Mouse (Mus musculus): ENCODE data around the gene Cabp4. TPM values are rescaled to one million over a fixed set of nuclear protein-coding genes. Genes with fewer than 3 reads are reported as not detected.
"Not testable (repeated sequence)": the region's sequence is repeated elsewhere in the genome, so short reads cannot be mapped to it uniquely, and the experiment has no call there.

Gene Cabp4
- polyA plus RNA-seq, 1 experiment, result 0.51 TPM

DNA sequence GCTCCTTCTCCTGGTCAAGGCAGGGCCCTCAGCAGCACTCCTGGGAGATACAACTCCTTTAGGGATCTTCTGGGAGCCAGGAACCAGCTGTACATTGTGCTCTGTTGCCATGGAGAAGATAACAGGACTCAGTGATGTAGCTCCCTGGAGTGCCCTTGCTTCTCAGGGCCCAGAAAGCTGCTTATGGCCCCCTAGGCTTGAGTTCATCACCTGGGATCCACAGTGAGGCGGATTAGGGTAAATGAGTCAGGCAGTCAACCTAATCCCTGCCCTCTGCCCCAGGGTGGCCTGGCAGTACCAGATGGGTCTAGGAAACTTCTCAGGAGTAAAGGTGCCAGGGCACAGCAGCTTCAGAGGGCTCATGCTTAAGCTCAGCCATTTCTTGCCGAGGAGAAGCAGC, 4.4 kb downstream of the Cabp4 start, which contains the start of gene Gpr152:
Gene Gpr152 (plus strand): TSS at position 342 of the 400 bp plus-strand sequence.
- TF ChIP-seq GATA1 (IDR thresholded peaks at IDR 0.05; ENCODE audit: borderline replicate concordance, low read length) (no peak), FLI1 (IDR thresholded peaks at IDR 0.05; ENCODE audit: low read length) (no peak)
- no peaks in the 10 kb centered on the region for H3K36me3 ChIP-seq (replicated peaks; ENCODE audit: low read length)
- H3K27me3 ChIP-seq (replicated peaks), result peaks cover 42% of the 10 kb centered on the region
- no peaks in the 10 kb centered on the region for H3K9me3 ChIP-seq
- peaks cover 61% of the 10 kb centered on the region for H3K4me1 ChIP-seq
- H3K4me3 ChIP-seq (replicated peaks), result no peak within 1 kb of the TSS

DNA sequence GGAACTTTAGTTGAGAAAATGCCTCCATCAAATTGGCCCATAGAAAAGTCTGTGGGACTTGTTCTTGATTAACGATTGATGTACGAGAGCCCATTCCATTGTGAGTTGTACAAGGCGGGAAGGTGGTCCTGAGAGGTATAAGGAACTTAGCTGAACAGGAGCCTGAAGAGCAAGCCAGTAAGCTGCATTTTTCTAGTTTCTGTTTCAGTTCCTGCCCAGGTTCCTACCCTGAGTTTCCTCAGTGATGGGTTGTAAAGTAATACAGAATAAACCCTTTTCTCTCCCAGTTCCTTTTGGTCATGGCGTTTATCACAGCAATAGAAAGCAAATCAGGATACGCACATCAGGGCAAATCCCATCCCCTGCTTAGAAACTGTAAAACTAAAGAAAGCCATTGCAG, 5.9 kb downstream of the Cabp4 start:
- Histone ChIP-seq H3K4me3 (replicated peaks) (no peak overlapping the region), H3K27me3 (replicated peaks) (peaks cover 36% of the 10 kb centered on the region), H3K4me1 (peaks cover 48% of the 10 kb centered on the region), H3K9me3 (no peaks in the 10 kb centered on the region), H3K36me3 (replicated peaks; ENCODE audit: low read length) (peaks cover 6% of the 10 kb centered on the region)
- no peak for TF ChIP-seq FLI1 (IDR thresholded peaks at IDR 0.05; ENCODE audit: low read length)
- no peak for TF ChIP-seq GATA1 (IDR thresholded peaks at IDR 0.05; ENCODE audit: borderline replicate concordance, low read length)

DNA sequence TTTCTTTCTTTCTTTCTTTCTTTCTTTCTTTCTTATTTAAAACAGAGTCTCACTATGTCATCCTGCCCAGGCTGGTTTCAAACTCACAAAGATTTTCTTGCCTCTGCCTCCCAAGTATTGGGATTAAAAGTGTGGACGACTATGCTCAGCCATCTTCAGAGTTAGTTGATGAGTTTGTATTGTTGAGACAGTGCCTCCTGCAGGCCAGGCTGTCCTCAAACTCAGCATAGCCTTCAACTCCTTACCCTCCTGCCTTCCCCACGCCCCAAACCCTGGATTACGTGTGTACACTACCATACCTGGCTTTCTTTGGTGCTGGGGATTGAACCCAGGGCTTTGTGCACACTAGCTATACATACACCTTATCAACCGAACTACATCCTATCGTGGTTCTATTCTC, 7.4 kb downstream of the Cabp4 start:
- Histone ChIP-seq H3K4me3 (replicated peaks) (no peak overlapping the region), H3K27me3 (replicated peaks) (peaks cover 27% of the 10 kb centered on the region), H3K9me3 (no peaks in the 10 kb centered on the region), H3K4me1 (peaks cover 43% of the 10 kb centered on the region), H3K36me3 (replicated peaks; ENCODE audit: low read length) (peaks cover 21% of the 10 kb centered on the region)
- TF ChIP-seq GATA1 (IDR thresholded peaks at IDR 0.05; ENCODE audit: borderline replicate concordance, low read length) (no peak), FLI1 (IDR thresholded peaks at IDR 0.05; ENCODE audit: low read length) (no peak)

DNA sequence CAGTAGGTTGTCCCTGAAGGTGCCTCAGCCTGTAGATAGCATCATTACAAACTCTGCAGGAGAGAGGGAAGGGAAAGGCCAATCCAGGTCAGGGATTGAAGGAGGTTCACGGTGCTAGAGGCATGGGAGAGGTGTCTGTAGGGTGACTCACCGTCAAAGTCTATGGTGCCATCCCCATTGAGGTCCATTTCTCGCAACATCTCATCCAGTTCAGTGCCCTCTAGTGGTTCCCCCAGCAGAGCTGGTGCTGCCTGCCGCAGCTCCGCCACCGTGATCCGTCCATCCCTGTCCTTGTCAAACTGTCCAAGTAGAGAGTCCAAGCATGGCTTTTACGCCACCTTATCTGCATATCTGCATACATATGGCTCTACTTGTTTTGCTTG, 7.9 kb downstream of the Cabp4 start:
- Histone ChIP-seq H3K4me1 (peaks cover 43% of the 10 kb centered on the region), H3K27me3 (replicated peaks) (peaks cover 22% of the 10 kb centered on the region), H3K4me3 (replicated peaks) (peak overlapping the region; percentile 75), H3K36me3 (replicated peaks; ENCODE audit: low read length) (peaks cover 26% of the 10 kb centered on the region)
- not testable (repeated sequence) for H3K9me3 ChIP-seq

DNA sequence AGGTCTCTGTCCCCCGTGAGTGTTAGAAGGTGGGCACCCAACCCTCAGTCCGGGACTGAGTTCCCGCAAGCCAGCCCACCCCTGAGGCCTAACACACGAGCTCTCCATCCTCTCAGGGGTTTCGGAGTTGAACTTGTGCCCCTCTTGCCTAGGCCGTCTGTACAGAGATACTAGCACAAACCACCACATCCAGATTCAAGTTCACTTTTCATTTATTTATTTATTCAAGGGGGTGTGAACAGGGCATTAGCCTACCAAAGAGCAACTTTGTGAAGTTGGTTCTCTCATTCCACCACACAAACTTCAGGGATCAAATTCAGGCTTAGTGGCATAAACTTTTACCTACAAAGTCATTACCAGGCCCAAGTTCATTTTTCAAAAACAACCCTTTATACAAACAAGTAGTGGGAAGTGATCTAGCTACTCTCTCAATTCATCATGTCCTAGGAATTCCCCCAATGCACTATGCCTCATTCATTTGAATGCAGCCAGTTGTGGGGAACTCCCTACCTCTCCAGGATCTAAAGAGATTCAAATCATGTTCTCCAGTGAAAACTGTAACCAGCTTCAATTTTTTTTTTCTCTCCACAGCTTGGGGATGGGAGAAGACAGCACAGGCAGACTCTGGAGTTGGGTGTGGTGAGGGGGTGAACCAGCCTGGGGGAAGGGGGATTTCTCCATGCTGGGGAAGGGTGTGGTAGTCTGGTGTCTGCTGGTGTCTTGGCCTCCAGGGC, 8.4 kb downstream of the Cabp4 start:
- peaks cover 32% of the 10 kb centered on the region for H3K36me3 ChIP-seq (replicated peaks; ENCODE audit: low read length)
- H3K27me3 ChIP-seq (replicated peaks), result peaks cover 18% of the 10 kb centered on the region
- not testable (repeated sequence) for H3K9me3 ChIP-seq; H3K4me3 ChIP-seq (replicated peaks)
- peaks cover 41% of the 10 kb centered on the region for H3K4me1 ChIP-seq

DNA sequence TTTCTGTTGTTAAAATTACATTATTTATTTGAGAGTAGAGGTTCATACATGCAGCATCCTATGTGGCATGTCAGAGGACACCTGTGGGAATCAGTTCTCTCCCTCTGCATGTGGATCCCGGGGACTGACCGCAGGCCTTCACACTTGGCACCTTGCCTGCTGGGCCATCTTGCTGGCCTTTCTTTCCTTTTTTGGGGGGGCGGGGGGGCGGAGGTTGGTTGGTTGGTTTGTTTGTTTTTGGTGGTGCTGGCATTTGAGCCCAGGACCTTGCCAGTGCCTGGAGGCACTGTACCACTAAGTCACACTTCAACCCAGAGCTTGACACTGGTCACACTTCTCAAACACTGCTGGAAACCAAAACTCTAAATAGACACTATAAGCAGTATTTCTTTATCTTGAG, 9.5 kb downstream of the Cabp4 start:
- Histone ChIP-seq H3K4me3 (replicated peaks) (no peak overlapping the region), H3K27me3 (replicated peaks) (peaks cover 9% of the 10 kb centered on the region), H3K4me1 (peaks cover 39% of the 10 kb centered on the region), H3K9me3 (no peaks in the 10 kb centered on the region), H3K36me3 (replicated peaks; ENCODE audit: low read length) (peaks cover 42% of the 10 kb centered on the region)
- TF ChIP-seq GATA1 (IDR thresholded peaks at IDR 0.05; ENCODE audit: borderline replicate concordance, low read length) (no peak), FLI1 (IDR thresholded peaks at IDR 0.05; ENCODE audit: low read length) (no peak)

DNA sequence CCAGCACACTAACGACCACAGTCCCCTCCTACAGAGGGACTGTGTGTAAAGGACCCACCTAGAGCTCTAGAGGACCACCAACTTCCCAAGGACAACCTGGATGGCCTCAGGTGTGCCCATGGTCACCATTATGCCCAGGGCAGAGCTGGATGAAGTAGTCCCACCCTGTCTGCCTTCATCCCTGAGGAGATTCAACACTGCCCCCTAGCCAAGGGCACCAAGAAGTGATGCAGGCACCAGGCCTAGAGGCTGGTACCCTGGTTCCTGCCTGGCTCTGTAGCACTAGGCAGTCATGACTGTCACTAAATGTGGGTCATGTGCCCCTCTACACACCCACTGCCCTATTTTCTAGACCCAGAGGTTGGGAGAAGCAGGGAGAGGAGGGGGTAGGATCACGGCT, 12.1 kb downstream of the Cabp4 start:
- TF ChIP-seq FLI1 (IDR thresholded peaks at IDR 0.05; ENCODE audit: low read length), result no peak
- TF ChIP-seq GATA1 (IDR thresholded peaks at IDR 0.05; ENCODE audit: borderline replicate concordance, low read length), result no peak
- peaks cover 64% of the 10 kb centered on the region for H3K36me3 ChIP-seq (replicated peaks; ENCODE audit: low read length)
- H3K27me3 ChIP-seq (replicated peaks), result no peaks in the 10 kb centered on the region
- no peaks in the 10 kb centered on the region for H3K9me3 ChIP-seq
- peaks cover 39% of the 10 kb centered on the region for H3K4me1 ChIP-seq
- H3K4me3 ChIP-seq (replicated peaks), result no peak overlapping the region

DNA sequence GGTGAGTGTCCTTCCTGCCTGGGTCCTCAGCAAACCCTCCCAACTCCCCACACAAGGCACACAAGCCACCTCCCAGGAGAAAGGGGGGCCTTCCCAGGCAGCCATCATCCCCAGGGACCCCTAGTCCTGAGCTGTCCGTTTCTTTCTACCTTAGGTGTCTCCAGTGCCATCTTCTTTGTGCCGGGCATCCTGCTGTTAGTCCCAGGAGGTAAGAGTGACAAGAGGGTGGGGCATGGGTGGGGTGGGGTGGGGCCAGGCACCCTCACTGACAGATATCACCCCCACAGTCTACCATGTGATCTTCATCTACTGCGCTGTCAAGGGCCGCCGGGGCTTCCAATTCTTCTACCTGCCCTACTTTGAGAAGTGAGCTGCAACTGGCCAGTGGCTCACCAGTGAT, 12.8 kb downstream of the Cabp4 start:
- no peaks in the 10 kb centered on the region for H3K27me3 ChIP-seq (replicated peaks)
- H3K4me1 ChIP-seq, result peaks cover 40% of the 10 kb centered on the region
- no peak overlapping the region for H3K4me3 ChIP-seq (replicated peaks)
- TF ChIP-seq FLI1 (IDR thresholded peaks at IDR 0.05; ENCODE audit: low read length), result no peak
- TF ChIP-seq GATA1 (IDR thresholded peaks at IDR 0.05; ENCODE audit: borderline replicate concordance, low read length), result no peak
- H3K36me3 ChIP-seq (replicated peaks; ENCODE audit: low read length), result peaks cover 65% of the 10 kb centered on the region
- H3K9me3 ChIP-seq, result no peaks in the 10 kb centered on the region

DNA sequence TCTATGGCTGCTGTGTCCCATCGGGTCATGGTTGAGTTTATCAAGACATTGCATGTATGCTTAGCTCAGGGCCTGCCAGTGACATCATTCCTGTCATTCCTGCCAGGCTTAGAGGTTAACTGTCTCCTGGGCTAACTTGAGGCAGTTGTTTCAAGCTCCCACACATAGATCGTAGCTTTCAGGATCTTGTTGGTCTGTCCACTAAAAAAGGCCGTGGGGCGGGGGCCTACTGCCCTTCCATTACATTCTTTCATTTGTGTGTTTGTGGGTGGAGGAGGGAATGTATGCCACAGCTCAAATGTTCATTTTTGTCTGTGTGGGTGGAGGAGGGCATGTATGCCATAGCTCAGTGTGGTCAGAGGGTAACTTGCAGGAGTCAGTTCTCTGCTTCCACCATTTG, 13.7 kb downstream of the Cabp4 start:
- Histone ChIP-seq H3K36me3 (replicated peaks; ENCODE audit: low read length) (peaks cover 65% of the 10 kb centered on the region), H3K4me3 (replicated peaks) (no peak overlapping the region), H3K27me3 (replicated peaks) (no peaks in the 10 kb centered on the region), H3K4me1 (peaks cover 36% of the 10 kb centered on the region), H3K9me3 (no peaks in the 10 kb centered on the region)
- TF ChIP-seq FLI1 (IDR thresholded peaks at IDR 0.05; ENCODE audit: low read length) (no peak), GATA1 (IDR thresholded peaks at IDR 0.05; ENCODE audit: borderline replicate concordance, low read length) (no peak)

DNA sequence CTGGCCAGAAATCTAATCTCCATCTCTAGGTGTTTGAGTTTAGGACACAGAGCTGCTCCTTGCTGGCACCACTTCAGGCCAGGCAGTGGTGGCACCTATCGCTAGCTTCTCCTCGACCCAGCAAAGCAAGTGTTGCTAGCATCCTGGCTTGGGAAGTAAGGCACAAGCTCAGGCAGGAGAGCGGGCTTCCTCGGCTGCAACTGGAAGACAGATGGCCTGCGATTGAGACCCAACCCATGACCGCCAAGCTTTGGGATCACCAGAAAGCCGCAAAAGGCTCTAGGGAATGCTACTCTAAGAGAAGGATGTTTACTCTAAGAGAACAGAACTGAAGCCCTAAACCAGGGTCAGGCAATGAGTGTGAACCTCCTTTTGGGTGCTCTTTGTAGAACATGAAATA, 14.4 kb downstream of the Cabp4 start:
- Histone ChIP-seq H3K9me3 (no peaks in the 10 kb centered on the region), H3K4me3 (replicated peaks) (no peak overlapping the region), H3K27me3 (replicated peaks) (no peaks in the 10 kb centered on the region), H3K36me3 (replicated peaks; ENCODE audit: low read length) (peaks cover 65% of the 10 kb centered on the region), H3K4me1 (peaks cover 41% of the 10 kb centered on the region)
- TF ChIP-seq GATA1 (IDR thresholded peaks at IDR 0.05; ENCODE audit: borderline replicate concordance, low read length) (no peak), FLI1 (IDR thresholded peaks at IDR 0.05; ENCODE audit: low read length) (no peak)
